Mouse (Mus musculus): ENCODE measurements at regions not wholly inside any gene's neighbourhood (a gene's known extent, or its start where the extent isn't known, plus 50 kb on each side); places are given as distances from the start of the nearest gene placed in this dataset.

DNA sequence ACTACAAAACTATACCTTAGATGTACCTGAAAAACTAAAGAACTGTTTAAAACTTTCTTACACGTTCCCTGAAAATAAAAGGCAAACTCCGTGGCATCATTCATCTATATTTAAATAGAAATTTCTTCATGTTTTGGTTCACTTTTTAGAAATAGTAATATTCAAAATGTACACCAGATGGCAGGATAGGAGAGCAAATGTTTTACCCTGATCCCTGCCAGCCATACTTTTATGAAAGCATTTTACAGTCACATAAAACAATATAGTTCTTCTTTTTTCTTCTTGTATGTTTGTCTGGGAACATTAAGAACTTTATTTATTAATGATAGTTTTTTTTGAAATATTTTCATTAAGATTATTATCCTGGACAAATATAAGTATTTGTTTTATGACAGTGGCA lies 68.5 kb downstream of the 4921530L21Rik start:
- peak; percentile 9 for DNase-seq (ENCODE audit: low spot score)

DNA sequence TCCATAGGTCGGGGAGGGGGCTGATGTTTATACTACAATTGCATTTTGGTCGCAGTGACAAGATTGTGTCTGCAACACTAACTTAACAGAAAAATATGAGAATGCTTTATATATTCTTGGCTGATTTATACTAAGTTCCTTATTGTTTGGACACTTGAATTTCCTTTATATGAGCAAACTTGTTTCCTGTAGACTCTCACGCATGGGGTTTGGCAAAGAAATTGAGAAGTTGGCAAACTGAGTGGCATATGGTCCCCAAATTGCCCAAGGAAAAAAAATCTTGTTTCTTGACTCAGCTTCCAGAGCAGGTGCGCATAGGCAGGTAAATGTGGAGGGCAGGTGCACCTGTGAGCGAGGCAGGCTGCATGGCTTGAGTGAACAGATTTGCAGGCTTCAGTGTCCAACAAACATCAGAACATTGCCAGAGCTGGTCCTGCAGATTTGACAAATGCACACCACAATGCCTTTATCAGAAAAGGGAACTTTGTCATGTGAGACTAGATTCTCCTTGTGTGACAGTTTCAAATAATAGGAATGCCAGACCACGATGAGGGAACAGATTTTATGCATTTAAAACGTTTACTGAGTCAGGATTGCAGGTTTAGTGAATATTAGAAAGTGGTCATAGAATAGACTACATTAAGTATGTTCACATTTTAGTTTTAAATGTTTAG lies 75.1 kb downstream of the 4921530L21Rik start:
- no peak for DNase-seq (ENCODE audit: low spot score)

DNA sequence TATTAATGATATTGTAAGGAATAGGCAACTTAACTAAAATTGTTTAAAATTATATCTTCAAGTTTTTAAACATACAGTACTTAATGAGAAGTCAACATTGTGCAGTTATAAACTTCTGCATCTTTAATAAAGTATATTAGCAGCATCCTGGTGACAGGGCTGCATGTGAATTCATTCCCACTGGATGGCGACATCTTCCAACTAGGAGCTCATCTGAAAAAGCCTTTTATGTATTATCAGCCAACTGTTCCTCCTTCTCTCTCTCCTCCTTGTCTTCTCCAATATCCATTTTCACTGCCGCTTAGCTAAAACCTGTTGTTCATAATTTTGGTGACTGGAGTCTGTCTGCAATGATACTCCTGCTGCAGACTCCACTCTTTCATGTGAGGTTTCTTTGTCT lies 103.0 kb downstream of the 4921530L21Rik start:
- peak; percentile 6 for DNase-seq (ENCODE audit: low spot score)

GRCm38 (mm10) chr14:95998356-95998755 lies 117.3 kb downstream of the 4921530L21Rik start:
- DNase-seq (ENCODE audit: low spot score), result no peak

DNA sequence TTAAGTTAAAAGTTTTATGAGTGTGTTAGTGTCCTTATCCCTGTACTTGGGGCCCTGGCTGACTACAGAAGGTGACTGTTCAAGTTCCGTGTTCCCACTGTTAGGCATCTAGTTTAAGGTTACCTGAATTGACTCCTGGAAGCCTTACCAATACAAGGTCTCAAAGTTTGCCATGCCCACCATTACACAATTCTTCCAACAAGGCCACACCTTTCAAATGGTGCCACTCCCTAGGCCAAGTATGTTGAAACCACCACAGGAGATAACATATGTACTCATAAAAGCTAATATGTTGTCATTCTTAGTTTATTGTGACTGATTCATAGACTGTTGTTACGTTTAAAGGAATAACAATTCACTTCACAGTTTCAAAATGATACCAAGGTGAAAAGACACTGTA lies 140.6 kb downstream of the 4921530L21Rik start:
- no peak for DNase-seq (ENCODE audit: low spot score)

Data from layer of hippocampus, adult 9-10 months (tissue).